Comparison of ENCODE assay signal across 8 mouse cellular contexts in genomic region chr9:58554056-58554907, GRCm38 (mm10). TPM values are rescaled to one million over a fixed set of nuclear protein-coding genes. Genes with fewer than 3 reads are reported as not detected.
A peak's percentile ranks its signal among the peaks of the same experiment; 100 is the strongest.
DNase-seq lines count a peak whose midpoint lies in the region; ATAC-seq and TF ChIP-seq lines count a peak whose summit lies in the region.

No protein-coding gene starts in this region.

- ATAC-seq in forebrain, embryonic 13.5 days: peak; percentile 71
- ATAC-seq in limb, embryonic 14.5 days (ENCODE audit: low FRiP score, low read depth): no peak
- ATAC-seq in stomach, embryonic 14.5 days (ENCODE audit: insufficient number of reproducible peaks, insufficient read depth, low FRiP score, low read depth): no peak
- ATAC-seq in megakaryocyte progenitor cell, adult 5-6 weeks (replicated peaks; ENCODE audit: poor library complexity): no peak

- WGBS in forebrain, embryonic 13.5 days: 14% methylated on average over 23 of the region's 23 CpGs
- WGBS in limb, embryonic 14.5 days: 10% methylated on average over 23 of the region's 23 CpGs
- 5% methylated on average over 23 of the region's 23 CpGs for WGBS in stomach, embryonic 14.5 days

- no peaks in the 10 kb centered on the region for H3K9me3 ChIP-seq in forebrain, embryonic 13.5 days (replicated peaks)
- no peaks in the 10 kb centered on the region for H3K9me3 ChIP-seq in limb, embryonic 14.5 days (ENCODE audit: control insufficient read depth, low read length)
- H3K9me3 ChIP-seq in stomach, embryonic 14.5 days (ENCODE audit: control insufficient read depth, low read depth, low read length): no peaks in the 10 kb centered on the region

- H3K9ac ChIP-seq in forebrain, embryonic 13.5 days: peak overlapping the region; percentile 99
- H3K9ac ChIP-seq in limb, embryonic 14.5 days (ENCODE audit: low read depth, low read length, severe bottlenecking): peak overlapping the region; percentile 97
- peak overlapping the region; percentile 92 for H3K9ac ChIP-seq in stomach, embryonic 14.5 days (replicated peaks; ENCODE audit: low read depth, low read length)

- peaks cover 2% of the 10 kb centered on the region; the same call in 1 of the 2 replicates for H3K4me1 ChIP-seq in brown adipose tissue, adult 24 weeks (ENCODE audit: control insufficient read depth, insufficient read depth, insufficient read length, low read length)
- peaks cover 35% of the 10 kb centered on the region for H3K4me1 ChIP-seq in forebrain, embryonic 13.5 days
- H3K4me1 ChIP-seq in limb, embryonic 14.5 days (ENCODE audit: control insufficient read depth, insufficient read depth, low read length): peaks cover 24% of the 10 kb centered on the region
- peaks cover 25% of the 10 kb centered on the region for H3K4me1 ChIP-seq in stomach, embryonic 14.5 days (ENCODE audit: control insufficient read depth, insufficient read depth, low read length)

- H3K27me3 ChIP-seq in forebrain, embryonic 13.5 days: no peaks in the 10 kb centered on the region
- H3K27me3 ChIP-seq in limb, embryonic 14.5 days (ENCODE audit: control insufficient read depth, insufficient read depth, low read length): no peaks in the 10 kb centered on the region
- no peaks in the 10 kb centered on the region for H3K27me3 ChIP-seq in stomach, embryonic 14.5 days (ENCODE audit: control insufficient read depth, insufficient read depth, low read length)

- H3K4me2 ChIP-seq in forebrain, embryonic 13.5 days: peak overlapping the region; percentile 82
- peak overlapping the region; percentile 76 for H3K4me2 ChIP-seq in limb, embryonic 14.5 days (replicated peaks; ENCODE audit: low read depth, low read length, severe bottlenecking)
- peak overlapping the region; percentile 86 for H3K4me2 ChIP-seq in stomach, embryonic 14.5 days (replicated peaks; ENCODE audit: low read depth, low read length)

- TF ChIP-seq POLR2A in limb, embryonic 14.5 days (IDR thresholded peaks at IDR 0.05; ENCODE audit: borderline replicate concordance, extremely low read depth, insufficient read depth, insufficient read length): no peak

- H3K4me3 ChIP-seq in brown adipose tissue, adult 24 weeks (ENCODE audit: insufficient read depth, low read depth, low read length): peak overlapping the region; percentile 77
- H3K4me3 ChIP-seq in forebrain, embryonic 13.5 days: peak overlapping the region; percentile 89
- H3K4me3 ChIP-seq in limb, embryonic 14.5 days (replicated peaks; ENCODE audit: low read length): peak overlapping the region; percentile 88
- peak overlapping the region; percentile 84 for H3K4me3 ChIP-seq in stomach, embryonic 14.5 days (ENCODE audit: low read depth, low read length)

- no peaks in the 10 kb centered on the region for H3K36me3 ChIP-seq in forebrain, embryonic 13.5 days (ENCODE audit: poor library complexity, severe bottlenecking)
- H3K36me3 ChIP-seq in limb, embryonic 14.5 days (ENCODE audit: control insufficient read depth, insufficient read depth, low read length): no peaks in the 10 kb centered on the region
- no peaks in the 10 kb centered on the region for H3K36me3 ChIP-seq in stomach, embryonic 14.5 days (ENCODE audit: control insufficient read depth, insufficient read depth, low read length)

- intact Hi-C loops in left cerebral cortex, postnatal 4 days (cut with DNase I): no loop called here

- H3K27ac ChIP-seq in brown adipose tissue, adult 24 weeks (replicated peaks; ENCODE audit: low read depth, low read length): no peak overlapping the region
- H3K27ac ChIP-seq in forebrain, embryonic 13.5 days: peak overlapping the region; percentile 96
- peak overlapping the region; percentile 97 for H3K27ac ChIP-seq in limb, embryonic 14.5 days (replicated peaks; ENCODE audit: low read depth, low read length)
- peak overlapping the region; percentile 95 for H3K27ac ChIP-seq in stomach, embryonic 14.5 days (ENCODE audit: low read length)

- peak; percentile 36 for DNase-seq in left cerebral cortex, postnatal 4 days
- DNase-seq in left cerebral cortex, adult 18-20 months (ENCODE audit: low spot score in 2 of 2): no peak
- DNase-seq in limb, embryonic 14.5 days (ENCODE audit: low spot score): no peak
- DNase-seq in adrenal gland, adult 2 months: no peak

RNA-seq across cellular contexts. Expression of gene Cd276, which starts 1.0 kb away (rescaled TPM):
- total RNA-seq in left cerebral cortex, postnatal 4 days (2021): 10 to 100 TPM; 30.4 to 36.3 TPM
- total RNA-seq in left cerebral cortex, adult 18-20 months (2021): 1 to 10 TPM; 6.5 to 6.7 TPM
- 0.29 TPM in 1 of 2 replicates, not detected in the other for polyA plus RNA-seq in brown adipose tissue, adult 24 weeks (2012; ENCODE audit: insufficient read depth, insufficient read length, missing spikeins)
- polyA plus RNA-seq in forebrain, embryonic 13.5 days (2015; fragmentation: Nextera tagmentation; extraction: Ambion mirVana): 23.0 and 28.3 TPM in 2 replicates
- 64.8 and 89.2 TPM in 2 replicates for polyA plus RNA-seq in limb, embryonic 14.5 days (2012; rRNA removed)
- 64.9 and 74.9 TPM in 2 replicates for polyA plus RNA-seq in limb, embryonic 14.5 days (2014; fragmentation: Nextera tagmentation; extraction: Ambion mirVana)
- 43.0 and 45.7 TPM in 2 replicates for polyA plus RNA-seq in stomach, embryonic 14.5 days (2014; fragmentation: Nextera tagmentation; extraction: Ambion mirVana)
- total RNA-seq in megakaryocyte progenitor cell, adult 5-6 weeks (2015): 0.10 and 0.52 TPM in 2 replicates
- 0.20 TPM in 1 of 2 replicates, not detected in the other for total RNA-seq in megakaryocyte progenitor cell, adult 5-6 weeks (2017)
- 10 to 100 TPM; 11.0 to 12.3 TPM for total RNA-seq in adrenal gland, adult 2 months (2021)
- 7.2 and 9.5 TPM in 2 replicates for polyA plus RNA-seq in adrenal gland, adult 2 months (2012; rRNA removed)

RNA-seq across cellular contexts. Expression of gene Nptn, which starts 27.8 kb away (rescaled TPM):
- total RNA-seq in left cerebral cortex, postnatal 4 days (2021): 100 to 1,000 TPM; 403 to 462 TPM
- total RNA-seq in left cerebral cortex, adult 18-20 months (2021): 100 to 1,000 TPM; 967 to 997 TPM
- polyA plus RNA-seq in brown adipose tissue, adult 24 weeks (2012; ENCODE audit: insufficient read depth, insufficient read length, missing spikeins): 124 and 127 TPM in 2 replicates
- polyA plus RNA-seq in forebrain, embryonic 13.5 days (2015; fragmentation: Nextera tagmentation; extraction: Ambion mirVana): 79.8 and 98.9 TPM in 2 replicates
- 335 and 379 TPM in 2 replicates for polyA plus RNA-seq in limb, embryonic 14.5 days (2012; rRNA removed)
- 121 and 135 TPM in 2 replicates for polyA plus RNA-seq in limb, embryonic 14.5 days (2014; fragmentation: Nextera tagmentation; extraction: Ambion mirVana)
- polyA plus RNA-seq in stomach, embryonic 14.5 days (2014; fragmentation: Nextera tagmentation; extraction: Ambion mirVana): 152 and 154 TPM in 2 replicates
- total RNA-seq in megakaryocyte progenitor cell, adult 5-6 weeks (2015): 198 and 226 TPM in 2 replicates
- total RNA-seq in megakaryocyte progenitor cell, adult 5-6 weeks (2017): 90.3 and 106 TPM in 2 replicates
- 100 to 1,000 TPM; 200 to 247 TPM for total RNA-seq in adrenal gland, adult 2 months (2021)
- polyA plus RNA-seq in adrenal gland, adult 2 months (2012; rRNA removed): 204 and 227 TPM in 2 replicates
